Mouse (Mus musculus): Measurements from ENCODE around the gene Slc35f5.
"Not testable (repeated sequence)": the region's sequence is repeated elsewhere in the genome, so short reads cannot be mapped to it uniquely, and the experiment has no call there.

The Slc35f5 gene

DNA sequence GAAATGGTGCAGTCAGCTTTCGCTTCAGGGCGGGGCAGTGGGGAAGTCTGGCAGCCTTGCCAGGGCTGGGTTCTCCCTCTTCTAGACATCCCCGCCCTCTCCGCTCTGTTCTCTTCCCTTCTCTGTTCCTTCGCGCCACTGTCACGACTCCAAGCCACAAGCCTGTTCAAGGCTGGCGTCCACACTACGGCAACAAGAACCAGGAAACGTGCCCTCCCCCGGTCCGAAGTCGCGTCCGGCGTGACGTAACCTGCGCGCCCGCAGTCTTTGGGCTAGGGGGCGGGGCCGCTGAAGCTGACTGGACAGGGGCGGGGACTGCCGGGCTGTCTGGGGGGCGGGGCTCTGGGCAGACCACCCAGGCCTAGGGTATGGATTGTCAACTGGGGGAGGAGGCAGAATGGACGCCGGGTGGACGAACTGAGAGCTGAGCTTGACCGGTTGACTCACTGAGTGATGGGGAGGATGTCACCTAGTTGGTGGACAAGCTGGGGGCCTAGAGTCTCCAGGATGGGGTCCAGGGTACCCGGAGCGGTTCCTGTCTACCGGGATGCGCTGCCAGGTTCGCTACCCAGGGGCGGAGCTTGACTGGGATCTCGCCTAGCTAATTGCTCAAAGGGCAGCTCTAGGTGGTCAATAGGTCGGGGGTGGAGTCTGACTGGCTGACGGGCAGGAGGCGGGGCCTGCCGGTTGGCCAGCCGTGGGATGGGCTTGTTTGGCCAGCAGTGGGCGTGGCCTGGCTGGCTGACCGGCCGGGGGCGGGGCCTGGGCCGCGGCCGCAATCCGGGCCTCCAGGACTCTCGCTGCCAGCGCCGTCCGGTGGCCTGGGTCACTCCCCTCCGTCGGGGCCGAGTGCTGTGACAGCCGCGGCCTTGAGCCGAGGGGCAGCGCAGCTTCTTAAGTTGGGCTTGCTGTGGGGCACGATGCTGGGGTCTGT lies at the start of gene Slc35f5:
TSS of gene Slc35f5 (plus strand) at position 337 of the 934 bp plus-strand sequence.
- peak; percentile 97 for DNase-seq (ENCODE audit: low spot score)

DNA sequence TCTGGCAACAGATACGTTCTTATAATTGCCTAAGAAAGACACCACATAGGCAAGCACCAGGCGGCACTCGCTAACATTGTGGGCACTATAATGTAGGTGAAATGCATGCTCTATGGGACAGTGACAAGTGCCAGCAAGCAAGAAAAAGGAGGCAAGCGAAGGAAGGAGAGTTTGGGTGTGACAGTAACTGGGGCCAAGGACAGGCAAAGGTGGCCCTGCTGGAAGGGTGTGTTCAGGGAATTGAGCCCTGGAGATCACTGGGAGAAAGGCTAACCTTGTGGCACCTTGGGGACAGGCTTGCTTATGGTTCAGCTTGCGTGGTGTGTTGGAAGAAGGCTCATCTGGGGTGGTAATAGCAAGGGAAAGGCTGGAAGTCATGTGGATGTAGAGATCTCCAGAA lies 45.7 kb upstream of the Slc35f5 start:
- DNase-seq (ENCODE audit: low spot score) = no peak

DNA sequence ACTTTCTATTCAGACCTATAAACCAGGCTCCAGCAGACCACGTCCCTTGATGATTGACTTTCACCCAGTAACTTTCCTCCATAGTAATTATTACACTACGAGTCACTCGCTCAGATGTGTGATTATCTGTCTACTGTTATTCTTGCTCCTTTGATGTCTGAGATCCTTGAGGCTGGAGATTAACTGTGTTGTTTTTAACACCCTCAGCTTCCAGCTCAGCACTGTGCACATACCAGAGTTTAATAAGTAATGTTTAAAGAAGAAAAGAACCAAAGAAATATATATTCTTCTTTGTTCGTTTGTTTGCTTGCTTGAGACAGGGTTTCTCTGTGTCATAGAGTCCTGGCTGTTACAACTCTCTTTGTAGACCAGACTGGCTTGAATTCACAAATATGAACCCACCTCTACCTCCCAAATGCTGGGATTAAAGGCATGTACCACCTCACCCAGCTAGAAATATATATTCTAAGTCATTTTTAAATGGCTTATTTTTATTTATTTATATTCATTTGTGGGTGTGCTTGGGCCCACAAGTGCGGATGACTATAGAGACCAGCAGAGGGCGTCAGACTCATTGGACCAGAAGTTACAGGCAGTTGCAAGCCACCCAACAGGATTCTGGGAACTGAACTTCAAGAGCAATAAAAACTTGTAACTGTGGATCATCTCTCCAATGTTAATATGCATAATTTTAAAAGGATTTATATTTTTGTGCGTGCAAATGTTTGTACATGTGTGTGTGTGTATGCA lies 43.3 kb upstream of the Slc35f5 start:
- no peak for DNase-seq (ENCODE audit: low spot score)

DNA sequence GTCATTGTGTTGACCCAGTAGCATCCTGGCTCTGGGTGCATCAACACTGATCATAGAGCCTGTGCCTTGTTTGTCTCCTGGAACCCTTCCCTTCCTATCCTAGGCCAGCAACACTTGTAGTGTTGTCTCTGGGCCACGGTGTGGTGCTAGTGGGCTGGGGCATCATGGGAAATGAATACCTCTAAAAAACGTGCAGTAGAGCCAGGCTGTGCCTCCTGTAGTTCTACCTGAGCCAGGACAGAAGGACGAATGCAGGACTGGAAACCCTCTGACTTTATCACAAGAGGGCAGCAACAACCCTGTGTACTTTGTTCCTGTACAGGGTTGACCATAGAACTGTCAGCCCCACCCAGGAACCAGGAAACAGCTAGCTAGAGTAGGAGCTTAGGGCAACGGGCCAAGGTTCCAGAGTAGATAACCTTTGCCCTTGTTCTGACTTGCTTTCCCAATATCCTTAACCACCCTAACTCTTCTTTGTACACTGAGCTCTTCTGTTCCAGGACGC lies 41.2 kb upstream of the Slc35f5 start:
- DNase-seq (ENCODE audit: low spot score) = no peak

DNA sequence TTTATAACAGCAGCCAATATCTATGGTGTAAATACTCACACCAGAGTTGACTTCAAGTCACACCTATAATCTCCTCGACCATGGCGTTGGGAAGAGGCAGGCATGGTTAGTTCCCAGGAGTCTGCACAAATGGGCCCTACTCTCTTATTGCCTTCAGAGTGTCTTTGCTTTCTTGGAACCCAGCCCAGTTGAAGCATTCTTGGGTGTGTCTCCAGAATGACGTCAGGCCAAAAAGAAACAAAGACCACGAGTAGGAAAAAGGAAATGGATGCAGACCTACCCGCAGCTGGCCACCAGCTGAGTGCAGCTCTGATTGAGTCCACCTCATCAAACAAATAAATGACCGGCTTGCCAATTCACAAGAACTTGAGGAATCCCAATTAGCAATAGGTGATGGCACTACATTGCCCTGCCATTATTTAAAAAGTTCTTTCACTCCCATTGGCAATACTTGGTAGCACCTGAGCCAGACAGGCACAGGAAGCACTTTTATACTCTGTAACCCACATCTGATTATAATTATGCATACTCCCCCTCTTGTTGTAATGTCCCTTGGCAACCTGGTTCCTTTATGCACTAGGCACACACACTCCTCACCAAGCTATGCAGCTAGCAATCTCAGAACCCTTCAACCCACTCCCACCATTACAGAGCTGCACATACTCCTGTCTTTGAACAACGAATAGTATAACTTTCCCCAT lies 34.3 kb upstream of the Slc35f5 start:
- no peak for DNase-seq (ENCODE audit: low spot score)

DNA sequence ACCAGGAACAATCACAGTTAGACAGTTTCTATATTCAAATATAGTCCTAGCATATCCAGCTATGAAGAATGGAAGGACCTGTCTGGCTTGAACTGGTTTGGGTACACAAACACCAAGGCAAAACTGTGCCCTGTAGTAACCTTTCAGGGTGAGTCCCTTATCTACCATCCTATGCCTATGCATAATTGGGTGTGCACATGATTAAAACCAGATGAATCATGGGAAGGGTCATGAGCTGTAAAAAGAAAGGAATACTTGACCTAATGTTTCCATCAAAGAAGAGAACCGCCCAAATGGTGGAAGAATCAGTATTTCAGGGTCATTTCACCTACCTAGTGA lies 33.8 kb upstream of the Slc35f5 start:
- DNase-seq (ENCODE audit: low spot score) = no peak

DNA sequence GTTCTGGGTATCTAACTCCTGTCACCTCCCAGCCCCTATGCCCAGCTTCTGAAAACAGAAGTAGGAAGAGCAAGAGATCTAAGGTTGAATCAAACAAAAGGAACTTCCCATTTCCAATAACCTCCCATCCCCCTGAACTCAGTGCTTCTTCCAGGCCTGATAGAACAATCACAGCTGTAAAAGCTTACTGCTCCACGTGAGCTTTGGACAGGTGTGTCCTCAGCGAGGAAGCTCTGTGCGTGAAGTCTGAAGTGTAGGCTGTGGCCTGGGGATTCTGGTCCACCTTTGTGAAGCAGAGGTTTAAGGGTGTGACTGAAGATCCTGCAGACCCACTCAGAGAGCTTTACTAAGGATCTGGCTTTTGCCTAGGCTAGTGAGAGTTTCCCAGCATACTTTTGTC lies 33.0 kb upstream of the Slc35f5 start:
- DNase-seq (ENCODE audit: low spot score) = no peak

DNA sequence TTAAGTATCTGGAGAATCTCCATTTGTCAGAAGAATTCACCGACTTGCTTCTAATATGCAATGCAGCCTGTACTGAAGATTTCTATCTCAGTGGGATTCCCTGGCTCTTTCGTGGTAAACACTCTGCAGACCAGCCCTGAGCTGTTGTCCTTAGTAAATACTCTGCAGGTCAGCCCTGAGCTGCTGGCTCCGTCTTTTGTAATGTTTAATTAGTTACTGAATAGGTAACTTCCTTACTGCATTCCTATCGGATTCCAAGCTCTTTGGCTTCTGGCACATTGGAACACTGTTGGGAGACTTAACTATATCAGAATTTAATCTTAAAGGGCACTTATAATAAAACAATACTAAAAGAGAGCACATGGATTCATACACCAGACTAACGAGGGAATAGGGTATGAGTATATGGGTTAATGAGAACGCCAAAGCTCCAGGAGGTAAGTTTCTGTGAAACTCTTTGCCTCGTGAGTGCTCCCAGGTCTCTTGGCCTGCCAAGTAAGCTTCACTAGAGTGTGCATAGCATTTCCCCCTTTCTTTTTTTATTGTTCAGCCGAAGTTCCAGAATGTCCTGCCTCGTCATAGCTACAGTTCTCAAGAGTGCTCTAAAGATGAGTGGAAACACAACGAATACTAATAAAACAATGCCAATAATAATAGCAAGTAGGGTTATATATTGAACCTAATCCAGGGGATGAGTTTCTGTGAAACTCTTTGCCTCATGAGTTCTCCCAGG lies 27.0 kb upstream of the Slc35f5 start:
- DNase-seq (ENCODE audit: low spot score) = not testable (repeated sequence)

DNA sequence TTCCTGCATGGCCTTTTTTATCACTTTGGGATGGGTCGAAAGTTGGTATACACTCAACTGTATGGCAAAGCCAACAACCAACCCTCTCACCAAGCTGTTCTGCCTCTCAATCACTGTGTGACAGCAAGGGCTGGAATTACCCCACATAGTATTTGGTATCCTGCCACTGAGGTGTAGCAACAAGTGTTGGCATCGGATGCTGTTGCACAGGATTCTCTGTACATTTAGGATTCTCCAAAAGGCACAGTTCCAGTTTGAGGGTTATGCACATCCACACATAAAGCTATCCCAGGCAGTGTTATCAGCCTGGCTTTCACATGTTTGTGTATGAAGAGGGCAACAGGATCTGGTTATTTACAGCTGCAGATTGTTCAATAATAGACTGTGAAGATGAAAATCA lies 23.3 kb upstream of the Slc35f5 start:
- no peak for DNase-seq (ENCODE audit: low spot score)

DNA sequence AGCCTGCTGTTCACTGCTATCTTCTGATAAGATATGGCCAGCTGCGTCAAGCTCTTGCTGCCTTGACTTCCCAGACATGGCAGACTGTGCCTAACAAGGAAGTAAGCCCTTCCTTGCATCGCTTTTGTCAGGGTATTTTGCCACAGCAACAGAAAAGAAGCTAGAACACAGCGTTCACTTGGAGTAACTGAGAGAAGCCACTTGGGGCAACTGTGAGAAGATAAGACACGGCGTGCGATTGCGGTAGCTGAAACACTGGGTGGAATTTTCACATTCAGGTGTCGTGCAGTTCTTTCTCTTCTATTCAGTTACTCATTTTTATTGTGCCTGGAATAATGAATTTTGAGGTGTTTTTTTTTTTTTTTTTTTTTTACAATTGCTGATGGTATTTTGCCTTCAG lies 22.6 kb upstream of the Slc35f5 start:
- DNase-seq (ENCODE audit: low spot score) = no peak

DNA sequence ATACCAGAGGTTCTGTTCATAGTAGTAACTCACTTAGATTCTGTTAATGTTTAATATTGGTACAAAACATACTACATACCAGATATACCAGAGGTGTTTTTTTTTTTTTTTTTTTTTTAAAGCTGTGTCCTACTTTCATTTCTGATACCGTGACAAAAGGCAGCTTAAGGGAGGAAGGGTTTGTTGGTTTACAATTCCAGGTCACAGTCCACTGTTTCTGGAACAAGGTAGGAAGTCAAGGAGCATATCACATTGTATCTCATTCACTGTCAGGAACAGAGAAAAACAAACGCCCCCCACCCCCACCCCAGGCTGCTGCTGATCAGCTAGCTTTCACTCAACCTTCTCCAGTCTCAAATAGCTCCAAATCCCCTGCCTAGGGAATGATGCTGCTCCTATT lies 21.1 kb upstream of the Slc35f5 start:
- no peak for DNase-seq (ENCODE audit: low spot score)

DNA sequence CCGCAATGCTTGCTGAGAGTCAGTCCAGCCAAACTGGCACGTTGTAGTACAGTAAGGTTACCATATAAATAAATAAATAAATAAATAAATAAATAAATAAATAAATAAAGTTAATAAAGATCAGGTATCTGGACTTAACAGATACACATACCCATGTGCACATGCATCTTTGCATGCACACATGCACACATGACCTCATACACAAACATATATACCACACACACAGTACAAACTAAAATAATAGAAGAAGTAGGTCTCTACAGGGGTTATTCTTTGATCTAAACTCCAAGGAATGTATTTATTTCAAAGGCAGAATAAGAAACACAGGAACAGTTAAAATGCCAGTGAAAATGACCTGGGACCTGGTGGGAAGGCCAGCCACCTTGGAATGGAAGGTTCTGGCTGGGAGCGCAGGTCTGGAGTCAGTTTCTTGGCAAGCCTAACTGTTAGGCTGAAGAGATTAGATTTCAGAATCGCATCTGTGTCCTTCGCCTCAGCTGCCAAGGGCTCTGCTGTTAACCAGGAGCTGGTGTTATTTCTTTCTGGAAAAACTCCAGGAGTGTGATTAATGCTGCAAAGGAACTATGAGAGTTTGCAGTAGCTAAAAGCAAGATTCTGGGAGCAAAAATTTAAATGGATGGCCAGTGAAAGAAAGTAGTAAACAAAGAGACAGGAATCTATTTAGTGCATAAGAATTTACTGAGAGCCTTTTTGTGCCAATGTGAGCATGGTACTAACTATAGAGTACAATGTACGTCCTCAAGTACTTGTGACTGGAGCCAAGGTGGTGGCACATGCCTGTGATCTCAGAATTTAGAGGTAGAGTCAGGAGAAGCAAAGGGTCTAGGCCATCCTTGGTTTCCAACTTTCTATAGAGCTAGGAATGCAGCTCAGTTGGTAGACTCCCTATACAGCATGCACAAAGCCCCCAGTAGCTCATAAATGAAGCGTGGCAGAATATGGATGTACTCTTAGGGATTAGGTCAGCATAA lies 18.1 kb upstream of the Slc35f5 start:
- DNase-seq (ENCODE audit: low spot score) = no peak

DNA sequence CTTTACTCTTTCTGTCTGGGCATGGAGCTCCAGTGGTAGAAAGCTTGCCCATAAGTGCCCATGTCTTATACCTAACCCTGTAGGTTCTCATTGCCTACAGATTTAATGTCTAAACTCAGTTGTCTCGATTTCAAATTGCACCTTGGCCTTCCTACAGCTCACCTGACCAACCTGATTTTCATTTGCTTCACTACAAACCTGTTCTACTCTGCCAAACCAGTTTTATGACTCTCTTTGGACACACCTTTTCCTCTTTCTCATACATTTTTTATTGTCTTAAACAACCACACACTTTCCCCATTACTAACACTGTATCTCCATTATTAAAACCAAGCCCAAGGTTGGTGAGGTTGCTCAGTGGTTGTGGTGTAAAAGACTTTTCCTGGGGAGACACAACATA lies 10.5 kb upstream of the Slc35f5 start:
- no peak for DNase-seq (ENCODE audit: low spot score)

DNA sequence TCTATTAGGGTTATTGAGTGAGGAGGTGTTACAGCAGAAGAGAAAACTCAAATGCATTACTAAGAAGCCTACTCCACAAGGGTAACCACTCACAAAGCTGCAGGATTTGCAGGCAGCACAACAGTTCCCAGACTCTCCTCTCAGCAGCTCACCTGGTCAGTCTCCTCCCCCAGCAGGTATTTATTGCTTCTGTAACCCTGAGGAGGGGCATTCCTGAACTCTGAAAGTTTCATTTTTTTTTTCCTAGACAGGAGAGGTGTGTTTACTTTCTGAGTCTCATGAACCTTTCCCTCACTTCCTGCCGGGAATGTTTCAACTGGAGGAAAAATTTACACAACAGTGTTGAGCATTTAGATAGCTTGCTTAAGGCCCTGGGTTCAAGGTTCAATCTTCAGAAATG lies 10.0 kb upstream of the Slc35f5 start:
- DNase-seq (ENCODE audit: low spot score) = no peak

DNA sequence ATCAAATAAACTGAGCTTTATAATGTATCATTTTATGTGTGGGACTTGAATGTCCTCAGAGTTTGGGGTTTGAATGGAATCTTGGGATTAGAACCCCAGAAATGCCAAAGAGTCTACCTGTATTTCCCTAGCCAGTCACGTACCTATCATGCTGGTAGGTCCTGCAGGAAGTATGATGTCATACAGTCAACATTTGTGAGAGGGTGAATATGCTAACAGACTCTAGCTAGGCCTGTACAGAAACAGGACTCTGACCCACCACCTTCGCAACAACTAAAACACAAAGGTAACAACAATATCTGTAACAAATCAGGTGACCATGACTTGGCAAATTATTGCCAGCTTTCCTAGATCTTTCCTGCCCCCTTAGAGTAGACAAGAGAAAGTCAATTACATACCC lies 8.8 kb upstream of the Slc35f5 start:
- DNase-seq (ENCODE audit: low spot score) = no peak

DNA sequence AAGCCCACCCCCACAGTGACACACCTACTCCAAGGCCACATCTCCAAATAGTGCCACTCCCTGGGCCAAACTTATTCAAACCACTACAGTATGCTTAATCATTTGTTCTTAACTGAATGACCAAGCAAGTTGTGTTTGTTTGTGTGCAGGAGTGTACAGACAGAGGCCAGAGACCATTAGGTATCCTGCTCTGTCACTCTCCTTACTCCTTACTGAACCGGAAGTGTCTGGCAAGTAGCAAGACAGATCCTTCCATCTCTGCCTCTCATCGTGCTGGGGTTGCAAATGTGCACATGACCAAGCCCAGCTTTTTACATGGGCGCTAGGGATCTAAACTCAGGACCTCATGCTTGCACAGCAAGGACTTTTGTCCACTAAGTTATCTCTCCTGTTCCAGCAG lies 1.1 kb upstream of the Slc35f5 start:
- DNase-seq (ENCODE audit: low spot score) = no peak

DNA sequence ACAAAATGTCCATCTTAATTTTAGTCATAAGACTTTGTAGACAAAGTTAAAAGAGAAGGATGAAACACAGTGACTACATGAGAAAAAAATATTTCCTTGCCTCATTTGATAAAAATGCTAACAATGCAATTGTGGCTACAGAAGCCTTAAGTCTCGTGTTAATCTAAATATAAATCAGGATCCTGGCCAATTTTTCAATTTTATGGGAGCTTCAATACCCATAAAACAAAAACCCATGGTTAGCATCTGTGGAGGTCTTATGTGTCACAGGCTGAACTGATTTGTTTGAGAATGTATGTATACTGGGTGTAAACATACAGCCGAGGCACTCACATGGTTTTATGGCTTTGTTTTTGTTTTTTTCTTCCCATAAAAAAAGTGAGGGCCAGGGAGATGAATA lies 674 bp upstream of the Slc35f5 start:
- no peak for DNase-seq (ENCODE audit: low spot score)

DNA sequence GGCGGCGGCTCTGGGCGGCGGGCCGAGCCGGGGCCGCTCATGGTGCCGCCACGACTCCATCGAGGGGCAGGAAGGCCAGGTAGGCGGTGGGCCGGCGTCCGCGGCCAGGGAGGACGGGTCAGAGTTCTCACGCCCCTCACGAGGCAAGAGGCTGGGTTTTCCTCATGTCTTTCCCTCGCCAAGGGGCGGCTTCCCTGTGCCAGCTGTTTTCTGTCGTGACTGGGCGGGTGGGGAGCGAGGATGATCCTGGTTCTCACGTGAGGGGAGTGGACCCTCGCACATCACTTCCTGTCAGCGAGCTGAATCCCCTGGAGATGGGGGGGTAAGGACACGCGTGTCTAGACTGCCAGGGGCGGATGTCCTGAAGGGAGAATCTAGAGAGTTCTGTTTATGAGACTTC lies 811 bp downstream of the Slc35f5 start:
- peak; percentile 58 for DNase-seq (ENCODE audit: low spot score)

DNA sequence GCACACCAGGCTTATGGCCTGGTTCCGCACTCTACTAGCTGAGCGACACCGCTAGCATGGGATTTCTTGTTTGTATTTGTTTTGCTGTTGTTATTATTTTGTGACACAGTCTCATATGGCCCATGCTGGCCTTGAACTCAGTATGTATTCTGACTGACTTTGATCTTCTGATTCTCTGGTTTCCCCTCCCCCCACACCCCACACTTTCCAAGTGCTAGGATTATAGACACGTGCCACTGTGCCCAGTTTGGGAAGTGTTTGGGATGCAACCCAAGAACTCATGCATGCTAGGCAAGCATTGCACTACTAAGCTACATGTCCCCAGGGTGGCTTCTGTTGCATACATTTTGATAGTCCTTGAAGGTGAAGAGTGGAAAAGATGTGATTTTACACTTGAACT lies 1.4 kb downstream of the Slc35f5 start:
- no peak for DNase-seq (ENCODE audit: low spot score)

DNA sequence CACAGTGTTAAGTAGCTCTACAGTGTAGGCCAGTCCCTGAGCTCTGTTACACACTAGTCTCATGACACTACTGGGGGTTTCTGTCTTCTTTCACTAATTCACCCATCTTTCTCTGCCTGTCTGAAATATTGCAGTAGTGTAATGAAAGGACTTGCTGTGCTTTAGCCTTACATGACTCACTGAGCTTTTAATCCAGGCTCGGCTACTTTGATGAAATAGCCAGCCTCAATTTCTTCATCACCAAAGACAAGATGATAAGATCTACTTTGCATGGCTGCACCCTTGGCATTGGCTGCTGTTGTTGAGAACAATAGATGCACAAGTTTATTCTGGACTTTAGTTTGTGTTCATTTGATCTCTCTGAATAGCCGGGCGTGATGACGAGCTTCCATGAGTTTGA lies 7.7 kb downstream of the Slc35f5 start:
- DNase-seq (ENCODE audit: low spot score) = no peak

DNA sequence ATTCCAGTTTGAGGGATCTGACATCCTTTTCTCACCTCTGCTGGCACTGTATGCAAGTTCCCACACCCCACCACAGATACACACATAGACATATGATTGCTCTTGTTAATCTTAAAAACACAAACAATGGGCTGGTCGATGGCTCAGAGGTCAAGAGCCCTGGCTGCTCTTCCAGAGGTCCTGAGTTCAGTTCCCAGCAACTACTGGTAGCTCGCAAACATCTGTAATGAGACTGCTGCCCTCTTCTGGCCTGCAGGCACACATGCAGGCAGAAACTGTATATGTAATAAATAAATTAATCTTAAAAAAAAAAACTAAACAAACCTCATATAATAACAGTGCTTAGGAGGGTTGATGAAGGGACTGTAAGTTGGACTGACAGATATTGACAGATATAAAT lies 13.8 kb downstream of the Slc35f5 start:
- peak; percentile 9 for DNase-seq (ENCODE audit: low spot score)

Measured in embryo, embryonic 10.5 days (tissue).